Mouse (Mus musculus) embryo, embryonic 11 days (tissue): ENCODE results near the gene Ezr.

ENCODE experiments used
- DNase-seq: peaks from one replicate; pipeline ENCODE4 v3.0.0-alpha.2; 2015

Ezr gene

DNA sequence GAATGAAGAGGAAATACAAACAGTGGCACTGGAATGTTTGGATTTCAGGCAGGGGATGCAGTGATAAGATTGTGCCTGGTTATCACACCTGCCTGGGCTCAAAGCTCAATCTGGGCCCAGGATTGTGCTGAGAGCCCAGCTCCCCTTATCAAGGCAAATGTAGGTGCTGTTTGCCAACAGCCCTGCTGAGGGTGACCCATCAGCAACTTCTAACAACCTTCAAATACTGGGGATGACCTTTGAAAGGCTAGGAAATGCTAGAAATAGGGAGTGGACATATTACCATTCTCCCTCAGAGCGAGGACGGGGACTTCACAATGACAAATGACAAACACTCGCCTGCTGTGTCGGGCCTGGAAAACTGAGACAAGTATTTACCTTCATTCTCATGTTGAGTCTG lies 15.8 kb downstream of the Ezr start:
- no peak for DNase-seq

DNA sequence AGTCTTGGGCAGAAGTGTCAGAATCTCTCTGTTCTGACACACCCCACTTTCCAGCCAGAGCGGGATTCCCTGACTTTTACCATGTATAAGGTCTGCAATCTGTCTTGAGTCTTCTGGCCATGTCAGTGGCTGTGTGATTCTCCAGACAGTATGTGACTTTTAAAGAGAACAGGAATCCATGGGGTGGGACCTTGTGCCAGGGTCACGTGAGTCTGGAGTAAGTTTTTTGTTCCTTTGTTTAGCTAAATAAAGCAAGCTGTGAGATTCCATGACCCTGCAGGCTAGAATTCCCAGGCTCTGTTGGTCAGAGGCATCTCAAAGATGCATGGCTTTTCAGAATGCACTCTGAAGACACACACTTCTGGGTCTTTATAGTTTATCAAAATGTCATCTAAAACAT lies 16.7 kb downstream of the Ezr start:
- no peak for DNase-seq

DNA sequence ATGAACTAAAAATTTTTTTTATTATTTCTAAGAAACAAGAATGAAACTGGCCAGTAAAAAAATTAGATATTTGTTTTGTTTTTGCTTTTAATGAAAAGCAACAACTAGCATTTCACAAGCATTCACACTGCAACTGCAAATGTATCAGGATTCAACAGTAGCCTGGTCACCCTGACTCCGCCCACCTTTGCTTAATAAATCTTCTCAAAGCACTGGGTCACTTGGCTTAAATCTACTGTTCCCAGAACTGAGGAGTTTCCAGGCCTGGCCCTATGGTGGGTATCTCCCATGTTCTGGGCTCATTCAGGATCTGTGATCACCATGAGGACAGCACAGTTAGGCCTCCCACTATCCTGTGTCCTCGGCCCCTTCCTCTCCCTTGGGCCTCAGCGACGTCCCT lies 17.9 kb downstream of the Ezr start:
- DNase-seq: no peak

DNA sequence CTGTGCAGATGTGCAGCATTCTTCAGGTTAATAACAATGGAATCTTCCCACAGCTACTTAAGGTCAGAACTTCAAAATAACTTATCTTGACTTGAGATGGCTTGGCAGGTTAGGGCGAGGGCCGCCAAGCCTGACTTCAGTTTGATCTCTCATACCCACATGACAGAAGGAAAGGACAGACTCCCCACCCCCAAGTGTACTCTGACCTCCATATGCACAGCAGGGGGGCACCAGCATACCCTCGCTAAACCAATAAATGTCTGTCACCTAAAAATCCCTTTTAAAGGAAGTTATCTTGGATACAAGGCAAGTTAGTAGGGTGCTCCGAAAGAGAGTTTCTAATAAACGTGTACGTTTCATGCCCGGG lies 18.4 kb downstream of the Ezr start:
- DNase-seq: no peak

DNA sequence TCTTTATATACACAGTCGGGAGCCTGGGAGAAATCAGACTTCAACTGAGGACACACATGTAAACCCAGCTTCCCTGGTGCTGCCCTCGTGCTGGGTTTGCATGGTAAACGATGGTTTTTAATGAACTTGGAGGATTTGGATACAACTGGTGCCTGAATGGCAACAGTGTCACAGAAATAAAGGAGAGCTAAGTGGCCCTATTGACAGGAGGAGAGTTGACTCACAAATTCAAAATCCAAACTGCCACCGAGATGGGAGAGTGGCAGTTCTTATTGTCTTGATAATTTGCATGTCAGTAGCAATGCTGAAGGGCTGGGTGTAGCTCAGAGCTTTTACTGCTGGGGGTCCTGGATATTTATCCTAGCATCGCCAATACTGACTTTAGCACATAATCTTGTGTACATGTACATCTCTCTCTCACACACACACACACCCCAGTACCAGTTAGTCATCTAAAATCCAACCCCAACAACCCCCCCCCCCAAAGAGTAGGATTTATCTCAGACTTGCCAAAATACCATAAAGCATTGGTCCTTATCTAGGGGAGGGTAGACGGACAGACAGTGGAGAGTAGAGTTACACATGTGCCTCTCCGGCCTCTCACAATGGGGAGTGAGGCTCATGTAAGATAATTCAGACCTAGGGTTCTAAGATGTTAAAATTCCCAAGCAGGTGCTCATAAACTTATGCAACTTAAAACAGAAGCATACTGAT lies 18.9 kb downstream of the Ezr start:
- no peak for DNase-seq

DNA sequence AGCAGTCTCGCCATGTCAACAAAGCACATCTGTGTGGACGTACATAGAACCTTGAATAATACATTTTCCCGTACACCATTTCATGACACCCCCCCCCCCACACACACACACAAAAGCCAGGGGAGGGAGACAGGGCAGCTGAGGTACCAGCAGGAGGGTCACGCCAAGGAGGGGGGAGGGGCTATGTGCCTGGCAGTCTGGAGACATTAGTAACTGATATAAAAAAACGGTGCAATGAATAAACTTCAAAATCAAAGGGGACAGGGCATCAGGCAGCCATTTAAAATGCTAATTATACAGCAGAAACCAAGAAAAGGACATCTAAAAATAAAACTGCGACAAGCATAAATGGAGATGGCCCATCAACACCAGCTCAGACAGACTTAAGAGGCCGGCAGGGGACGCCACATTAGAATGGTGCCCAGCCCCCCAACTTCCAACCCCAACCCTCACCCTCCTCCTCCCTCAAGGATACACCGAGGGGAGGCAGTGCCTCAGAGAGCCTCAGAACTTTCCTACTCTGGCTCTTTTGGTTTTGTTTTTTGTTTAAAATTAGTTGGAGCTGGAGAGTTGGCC lies 22.8 kb downstream of the Ezr start:
- no peak for DNase-seq

DNA sequence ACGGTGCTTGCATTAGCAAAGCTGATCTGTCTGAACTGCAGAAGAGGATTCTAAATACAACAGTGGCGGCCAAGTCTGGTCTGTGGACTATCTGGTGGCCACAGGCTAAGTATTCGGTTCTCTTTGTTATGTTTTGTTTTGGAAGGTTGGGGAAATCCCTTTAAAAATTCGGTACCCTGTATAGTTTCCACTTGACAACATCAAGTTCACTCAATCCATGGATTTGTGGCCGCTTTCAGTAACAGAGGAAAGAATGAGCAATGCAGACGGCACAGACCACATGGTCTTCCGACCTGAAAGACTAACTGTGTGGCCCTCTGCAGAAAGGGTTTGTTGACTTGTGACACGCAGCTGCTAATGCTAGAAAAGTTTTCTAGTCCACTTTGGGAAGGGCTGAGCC lies 23.7 kb downstream of the Ezr start:
- no peak for DNase-seq

DNA sequence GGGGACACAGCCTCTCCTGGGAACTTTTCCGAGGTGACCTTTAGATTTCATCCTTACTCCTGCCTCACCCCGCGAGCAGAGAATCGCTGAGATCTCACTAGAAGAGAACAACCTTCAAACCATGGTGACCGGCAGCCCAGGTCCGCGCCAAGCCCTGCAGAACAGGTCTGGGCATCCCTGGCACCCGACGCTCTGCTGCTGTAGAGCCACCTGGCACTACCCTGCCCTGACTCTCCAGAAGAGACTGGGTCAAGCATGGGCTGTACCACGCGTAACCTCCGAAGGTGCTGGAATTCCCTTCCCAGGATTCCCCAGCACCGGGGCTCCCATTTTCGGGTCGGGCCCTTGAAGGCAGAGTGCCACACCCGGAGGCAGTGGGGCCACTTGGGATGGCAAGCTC lies 24.7 kb downstream of the Ezr start:
- no peak for DNase-seq

DNA sequence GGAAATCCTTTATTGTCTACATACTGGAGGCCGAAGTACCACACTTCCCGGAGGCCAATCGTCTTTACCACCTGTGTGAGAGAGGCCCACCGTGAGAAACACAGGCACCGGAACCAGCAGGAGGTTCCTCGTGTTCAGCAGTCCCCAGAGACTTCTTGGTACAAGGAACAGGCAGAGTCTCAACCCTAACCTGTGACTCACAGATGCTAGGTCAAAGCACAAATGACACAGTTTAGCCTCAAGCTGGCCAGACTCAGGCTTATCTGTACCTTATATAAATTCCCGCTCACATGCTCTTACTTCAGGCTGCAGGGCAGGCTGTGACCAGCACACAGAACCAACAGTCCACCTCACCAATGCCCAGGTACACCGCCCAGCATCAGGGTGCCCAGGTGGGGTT lies 26.7 kb downstream of the Ezr start:
- DNase-seq: no peak

DNA sequence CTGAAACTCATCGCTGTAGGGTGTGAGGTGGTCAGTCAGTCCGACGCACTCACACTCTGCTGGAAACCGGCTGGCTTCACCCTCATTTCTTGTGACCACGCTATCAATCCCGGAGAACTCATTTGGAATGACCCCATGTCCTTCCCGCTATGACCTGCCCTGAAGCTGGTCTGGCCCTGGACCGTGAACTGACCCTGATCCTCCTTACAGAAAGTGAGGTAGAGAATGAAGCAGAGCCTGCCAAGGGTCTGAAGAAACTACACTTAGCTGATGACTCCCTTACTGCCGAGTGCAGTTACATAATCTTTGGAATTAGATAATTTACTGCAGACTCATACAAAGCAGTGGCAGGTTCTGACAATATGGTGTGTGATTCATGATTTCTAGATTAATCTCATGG lies 27.4 kb downstream of the Ezr start:
- DNase-seq: no peak

DNA sequence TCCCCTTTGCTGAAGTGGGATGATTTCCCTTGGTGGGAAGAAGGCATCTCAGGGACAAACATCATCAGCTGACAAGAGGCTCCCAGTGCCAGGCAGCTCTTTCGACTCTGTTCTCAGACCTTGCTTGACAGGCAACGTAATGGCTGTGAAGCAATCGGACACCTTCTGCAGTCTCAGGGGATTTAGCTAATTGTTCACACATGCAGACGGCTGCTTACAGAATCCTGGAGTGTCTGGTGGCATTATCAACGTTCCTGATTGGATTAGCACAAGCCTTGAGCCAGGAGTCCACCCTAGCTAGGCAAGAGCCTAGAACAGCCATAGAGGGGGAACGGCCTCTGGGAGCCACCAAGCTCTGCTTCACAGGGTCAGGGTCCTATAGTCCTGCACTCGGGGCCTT lies 30.2 kb downstream of the Ezr start:
- peak; percentile 41 for DNase-seq

DNA sequence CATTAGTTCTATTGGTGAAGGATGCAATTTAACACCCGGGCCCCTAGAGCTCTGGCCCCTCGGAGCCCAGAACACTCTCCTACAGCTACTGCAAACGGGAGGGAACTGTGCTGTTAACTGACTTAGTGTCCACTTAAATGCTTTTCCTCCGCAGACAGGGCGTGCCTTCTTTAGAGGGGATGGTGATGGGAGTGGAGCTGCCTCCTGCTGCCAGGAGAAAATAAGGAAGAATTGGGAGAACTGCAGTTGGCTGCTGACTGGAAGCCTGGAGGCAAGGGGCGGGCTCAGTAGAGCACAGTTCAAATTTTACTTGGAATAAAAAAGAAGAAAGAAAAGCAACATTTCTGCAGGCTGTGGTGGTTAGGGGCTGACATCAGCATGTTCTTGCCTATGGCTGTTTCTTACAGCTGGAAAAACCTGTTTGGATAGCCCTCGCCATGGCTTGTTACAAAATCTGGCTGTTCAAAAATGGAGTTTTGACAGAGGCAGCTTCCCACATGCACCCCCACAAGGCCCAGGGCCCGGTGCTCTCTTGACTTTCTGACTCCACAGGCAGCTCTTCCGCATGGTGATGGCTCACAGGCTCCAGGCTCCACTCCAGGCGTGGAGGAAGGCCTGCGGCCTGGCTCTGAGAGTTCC lies 31.2 kb downstream of the Ezr start:
- no peak for DNase-seq

DNA sequence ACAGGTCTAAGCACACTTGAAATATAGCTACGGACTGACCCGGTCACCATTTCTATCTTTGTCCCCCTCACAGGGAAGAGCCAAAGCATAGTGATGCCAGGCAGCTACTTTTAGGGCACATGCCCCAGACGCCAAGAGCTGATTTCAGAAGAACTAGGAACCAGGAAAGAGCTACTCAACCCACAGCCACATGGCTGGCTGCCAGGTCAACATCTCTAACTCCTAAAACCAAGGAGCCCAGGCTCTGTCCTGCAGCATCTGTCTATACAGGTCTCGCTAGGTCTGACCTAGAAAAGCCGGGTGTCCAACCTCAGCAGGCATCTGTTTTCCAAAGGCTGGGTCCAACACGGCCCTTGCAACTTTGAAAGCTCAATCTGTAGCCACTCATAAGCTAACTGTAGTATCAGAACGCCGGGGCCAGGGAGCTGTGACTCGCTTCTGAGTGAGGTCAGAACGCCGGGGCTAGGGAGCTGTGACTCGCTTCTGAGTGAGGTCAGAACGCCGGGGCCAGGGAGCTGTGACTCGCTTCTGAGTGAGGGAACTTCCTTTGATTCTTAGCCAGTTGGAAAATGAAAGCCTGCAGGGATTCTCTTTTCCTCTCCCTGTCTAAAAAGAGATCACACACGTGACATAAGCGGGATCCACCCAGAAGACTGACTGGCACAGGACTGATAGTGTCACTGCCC lies 33.7 kb downstream of the Ezr start:
- no peak for DNase-seq

DNA sequence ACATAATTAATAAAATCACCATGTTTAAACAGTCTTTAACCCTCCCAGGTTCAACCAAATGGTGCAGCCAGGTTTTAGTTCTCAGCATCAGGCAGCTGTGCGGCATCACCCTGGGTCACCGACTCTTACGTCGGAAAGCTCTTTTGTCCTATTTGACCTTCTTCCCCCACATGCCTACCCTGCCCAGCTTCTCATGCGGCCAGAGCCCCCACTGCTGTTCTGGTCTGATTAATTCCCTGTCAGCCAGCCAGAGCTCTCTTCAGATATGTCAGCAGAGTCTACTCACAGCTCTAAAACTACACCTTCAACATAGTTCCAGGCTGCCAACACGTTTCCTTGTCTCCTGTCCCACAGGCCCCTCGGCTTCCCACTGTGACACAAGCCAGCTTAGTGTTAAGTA lies 35.1 kb downstream of the Ezr start:
- no peak for DNase-seq

DNA sequence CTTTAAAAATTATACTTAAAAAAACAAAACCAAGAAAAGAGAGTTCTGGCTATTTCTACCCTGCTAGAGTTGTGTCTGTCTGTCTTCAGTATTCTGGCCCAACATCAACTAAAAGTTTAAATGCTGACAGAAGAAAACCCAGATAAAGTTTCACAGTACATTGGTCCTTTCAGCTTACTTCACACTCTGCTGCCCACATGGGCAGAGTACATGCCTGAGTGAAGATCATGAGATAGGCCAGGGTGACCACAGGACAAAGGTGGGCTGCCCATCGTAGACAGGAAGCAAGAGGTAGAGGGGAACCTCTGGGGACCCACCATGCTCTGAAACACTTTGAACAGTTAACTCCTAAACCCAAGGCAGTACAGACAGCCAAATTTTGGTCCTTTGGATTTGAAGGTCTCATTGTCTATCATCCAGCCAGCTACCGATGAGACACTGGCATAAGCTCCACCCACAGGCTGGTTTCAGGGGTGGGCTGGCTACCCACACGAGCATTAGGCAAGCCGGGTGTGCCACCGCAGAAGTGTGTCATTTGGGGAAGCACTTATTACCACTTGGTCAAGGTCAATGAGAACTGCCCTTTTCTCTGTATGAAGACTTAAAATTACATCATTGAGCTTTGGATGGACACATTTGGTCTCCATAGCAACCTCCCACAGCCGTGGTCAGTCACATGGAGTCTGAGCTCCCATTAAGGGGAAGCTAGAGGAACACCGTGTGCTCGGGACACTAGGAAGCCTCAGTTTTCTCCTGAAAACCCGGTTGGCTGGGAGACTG lies 35.9 kb downstream of the Ezr start:
- DNase-seq: no peak

DNA sequence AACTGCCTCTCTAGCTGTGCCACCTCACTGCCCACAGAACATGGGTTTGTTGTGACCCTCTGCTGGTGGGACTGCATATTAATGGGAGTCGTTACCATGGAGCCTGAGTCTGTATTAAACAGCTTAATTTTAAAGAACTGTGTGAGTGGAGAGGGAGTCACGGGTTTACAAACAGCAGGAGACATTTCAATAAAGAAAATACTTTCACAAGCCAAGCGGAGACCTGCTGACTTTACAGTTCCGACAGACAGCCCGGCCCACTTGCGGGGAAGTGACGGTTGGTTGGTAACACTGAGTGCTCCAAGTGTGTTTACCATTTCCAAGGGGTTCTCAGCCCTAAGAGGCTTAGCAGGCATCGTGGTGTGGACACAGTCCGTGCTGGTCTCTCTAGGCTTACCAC lies 36.6 kb downstream of the Ezr start:
- no peak for DNase-seq

DNA sequence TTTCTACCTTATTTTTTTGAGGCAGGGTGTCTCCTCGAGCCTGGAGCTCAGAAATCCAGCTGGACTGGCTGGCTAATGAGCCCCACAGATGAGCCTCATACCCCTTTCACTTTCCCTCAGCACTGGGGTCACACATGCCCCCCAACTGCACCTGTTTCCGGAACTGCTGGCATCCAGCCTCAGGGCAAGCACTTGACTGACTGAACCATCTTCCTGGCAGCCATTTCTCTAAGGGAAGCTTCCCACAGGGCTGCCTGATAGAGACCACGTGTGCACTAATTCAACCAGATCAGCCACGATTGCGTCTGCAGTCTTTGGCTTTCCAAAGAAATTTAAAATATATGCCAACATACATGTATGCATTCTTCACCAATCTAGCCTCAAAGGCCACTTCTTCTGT lies 37.1 kb downstream of the Ezr start:
- DNase-seq: no peak

DNA sequence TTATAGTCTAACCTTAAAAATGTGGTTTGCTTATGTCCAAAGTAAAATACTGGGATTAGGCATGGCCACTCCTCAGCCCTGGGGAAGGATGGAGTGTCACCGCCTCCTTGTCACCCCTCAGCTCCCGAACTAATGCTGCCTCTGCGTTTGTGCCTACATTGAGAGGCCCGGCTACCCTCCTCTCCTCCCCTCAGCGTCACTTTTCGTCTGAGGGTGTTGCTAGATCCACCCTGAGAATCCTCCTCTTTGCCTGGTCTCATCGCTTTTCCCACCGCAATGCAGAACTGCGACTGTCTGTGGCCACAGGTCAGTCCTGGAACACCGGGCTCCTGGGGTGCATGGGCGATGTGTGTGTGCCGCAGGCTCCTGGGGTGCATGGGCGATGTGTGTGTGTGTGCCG lies 37.7 kb downstream of the Ezr start:
- DNase-seq: no peak

DNA sequence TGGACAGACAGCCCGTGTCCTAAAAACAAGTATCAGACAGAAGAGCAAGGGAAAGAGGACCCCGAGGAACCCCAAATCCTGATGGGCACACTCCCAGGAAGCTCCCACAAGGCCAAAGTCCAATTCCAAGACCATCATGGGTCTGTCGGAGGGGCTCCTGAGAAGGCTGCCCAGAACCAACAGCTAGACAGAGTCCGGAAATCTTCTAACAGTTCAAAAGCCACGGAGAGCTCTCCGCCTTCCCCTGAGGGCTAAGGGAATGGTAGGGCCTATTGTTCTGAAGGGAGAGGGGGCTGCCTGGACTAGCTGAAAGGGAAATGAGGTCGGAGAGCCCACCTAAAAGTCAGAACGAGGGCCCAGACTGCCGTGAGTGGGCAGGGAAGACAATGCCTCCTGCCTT lies 38.2 kb downstream of the Ezr start:
- no peak for DNase-seq

DNA sequence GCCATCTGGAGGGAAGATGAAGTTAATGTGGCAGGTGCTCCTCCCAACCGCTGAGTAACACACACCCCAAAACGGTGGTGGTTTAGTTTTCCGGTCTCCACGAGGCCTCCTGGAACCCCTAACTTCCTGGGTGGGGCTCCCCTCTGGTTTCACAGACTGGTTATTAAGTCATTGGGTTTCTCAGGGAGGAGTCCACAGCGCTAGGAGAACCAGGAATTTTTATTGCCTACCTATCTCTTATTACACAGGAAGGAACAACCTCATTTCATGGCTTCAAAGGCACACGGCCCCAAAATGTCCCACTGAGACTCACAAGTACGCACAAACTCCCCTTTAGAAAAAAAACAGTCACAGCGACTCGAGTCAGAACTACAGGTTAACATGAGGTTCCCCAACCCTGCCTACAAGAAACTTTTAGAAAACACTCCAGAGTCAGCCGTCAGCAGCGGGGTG lies 38.8 kb downstream of the Ezr start:
- no peak for DNase-seq

DNA sequence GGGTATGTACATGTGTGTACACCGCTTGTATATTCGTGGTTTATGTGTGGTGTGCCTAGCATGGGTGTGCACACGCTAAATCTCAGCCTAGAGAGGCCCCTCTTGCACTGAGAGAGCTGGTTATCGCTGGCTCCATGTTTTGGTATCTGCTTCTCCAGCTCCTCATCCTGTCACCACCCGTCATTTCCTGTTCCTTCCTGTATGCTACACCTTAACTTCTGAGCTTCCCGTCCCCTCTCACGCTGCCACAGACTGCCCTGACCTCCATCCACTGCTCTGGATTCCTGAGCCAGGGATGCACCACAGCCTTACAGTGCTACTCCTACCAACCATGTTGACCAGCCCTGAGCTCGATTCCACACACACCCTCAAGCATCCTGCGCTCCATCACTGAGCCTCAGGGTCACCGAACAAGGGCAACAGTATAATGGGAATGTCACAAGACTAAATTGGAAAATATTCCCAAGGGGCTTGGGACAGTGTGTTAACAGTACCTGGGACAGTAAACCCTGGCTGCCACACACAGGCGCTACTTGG lies 39.5 kb downstream of the Ezr start:
- DNase-seq: no peak

DNA sequence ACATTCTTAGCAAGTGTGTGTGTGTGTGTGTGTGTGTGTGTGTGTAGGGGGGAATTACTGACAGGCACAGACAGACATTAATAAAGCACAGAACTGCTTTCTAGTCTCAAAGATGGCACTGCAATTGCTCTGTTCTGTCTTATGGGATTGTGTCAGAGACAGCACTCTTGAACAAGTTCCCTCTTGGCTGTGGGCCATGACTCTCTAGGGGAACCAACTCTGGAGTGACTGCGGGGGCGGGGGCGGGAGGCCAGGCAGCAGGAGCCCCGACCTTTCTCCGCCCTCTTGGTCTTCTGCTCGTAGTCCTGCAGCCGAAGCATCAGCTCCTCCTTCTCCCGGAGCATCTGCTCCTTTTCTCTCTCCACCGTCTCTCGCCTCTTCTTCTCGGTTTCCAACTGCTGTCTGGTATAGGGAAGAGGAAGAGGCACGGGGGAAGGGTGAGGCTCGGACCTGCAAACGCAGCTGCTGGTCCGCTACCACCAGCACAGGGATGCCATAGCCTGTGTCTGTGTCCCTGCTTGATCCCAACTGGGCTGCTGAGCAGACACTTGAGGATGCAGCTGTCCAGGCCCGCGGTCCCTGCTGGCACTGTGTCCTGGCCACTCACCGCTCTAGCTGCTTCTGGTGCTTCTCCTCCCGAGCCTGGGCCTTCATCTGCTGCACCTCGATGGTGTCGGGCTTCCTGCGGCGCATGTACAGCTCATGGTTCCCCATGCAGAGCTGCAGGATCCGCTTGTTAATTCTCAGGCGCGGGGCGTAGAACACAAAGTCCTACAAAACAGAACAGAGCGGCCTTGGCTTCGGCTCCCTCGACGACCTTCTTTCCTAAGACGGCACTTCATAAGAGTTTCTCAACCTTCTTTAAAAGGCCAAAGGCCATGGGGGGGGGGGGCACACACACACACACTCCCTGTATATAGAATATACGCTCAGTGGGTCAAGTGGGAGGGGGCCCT lies 40.2 kb downstream of the Ezr start:
- no peak for DNase-seq
